Mouse (Mus musculus): ENCODE measurements around the gene Tcf23.

Tcf23 gene

GRCm38 (mm10) chr5:30968416-30968815 lies at the start of gene Tcf23:
Gene Tcf23, plus strand, starts transcription at chr5:30968662.
- no peak for DNase-seq (ENCODE audit: low spot score)

GRCm38 (mm10) chr5:30918691-30919090 lies 49.8 kb upstream of the Tcf23 start:
- DNase-seq (ENCODE audit: low spot score): no peak

- DNase-seq (ENCODE audit: low spot score): no peak
Observed at GRCm38 (mm10) chr5:30919831-30920614, 48.4 kb upstream of the Tcf23 start.

GRCm38 (mm10) chr5:30920621-30921020 lies 47.8 kb upstream of the Tcf23 start:
- DNase-seq (ENCODE audit: low spot score): no peak

GRCm38 (mm10) chr5:30921256-30922033 lies 47.0 kb upstream of the Tcf23 start, which contains the start of gene Khk:
Gene Khk, plus strand, starts transcription at chr5:30921431.
- DNase-seq (ENCODE audit: low spot score): peak; percentile 93

GRCm38 (mm10) chr5:30922581-30923041 lies 45.9 kb upstream of the Tcf23 start:
- DNase-seq (ENCODE audit: low spot score): no peak

- DNase-seq (ENCODE audit: low spot score): no peak
Observed at GRCm38 (mm10) chr5:30923119-30923518, 45.3 kb upstream of the Tcf23 start.

GRCm38 (mm10) chr5:30924614-30925013 lies 43.8 kb upstream of the Tcf23 start:
- no peak for DNase-seq (ENCODE audit: low spot score)

- no peak for DNase-seq (ENCODE audit: low spot score)
Observed at GRCm38 (mm10) chr5:30925217-30925616, 43.2 kb upstream of the Tcf23 start.

- DNase-seq (ENCODE audit: low spot score): no peak
Observed at GRCm38 (mm10) chr5:30926073-30926472, 42.4 kb upstream of the Tcf23 start.

- peak; percentile 37 for DNase-seq (ENCODE audit: low spot score)
Observed at GRCm38 (mm10) chr5:30927945-30928529, 40.4 kb upstream of the Tcf23 start.

GRCm38 (mm10) chr5:30930121-30930520 lies 38.3 kb upstream of the Tcf23 start:
- DNase-seq (ENCODE audit: low spot score): peak; percentile 90

- no peak for DNase-seq (ENCODE audit: low spot score)
Observed at GRCm38 (mm10) chr5:30930846-30931245, 37.6 kb upstream of the Tcf23 start.

GRCm38 (mm10) chr5:30931378-30931777 lies 37.1 kb upstream of the Tcf23 start:
- DNase-seq (ENCODE audit: low spot score): no peak

- DNase-seq (ENCODE audit: low spot score): no peak
Observed at GRCm38 (mm10) chr5:30933705-30934104, 34.8 kb upstream of the Tcf23 start.

- DNase-seq (ENCODE audit: low spot score): no peak
Observed at GRCm38 (mm10) chr5:30934725-30935461, 33.6 kb upstream of the Tcf23 start.

GRCm38 (mm10) chr5:30943004-30943403 lies 25.5 kb upstream of the Tcf23 start:
- no peak for DNase-seq (ENCODE audit: low spot score)

- no peak for DNase-seq (ENCODE audit: low spot score)
Observed at GRCm38 (mm10) chr5:30944344-30944743, 24.1 kb upstream of the Tcf23 start.

- no peak for DNase-seq (ENCODE audit: low spot score)
Observed at GRCm38 (mm10) chr5:30944956-30945781, 23.3 kb upstream of the Tcf23 start, which contains the start of gene Cgref1. Gene Cgref1, minus strand, starts transcription at chr5:30945591.

- DNase-seq (ENCODE audit: low spot score): peak; percentile 74
Observed at GRCm38 (mm10) chr5:30948620-30949019, 19.8 kb upstream of the Tcf23 start.
